Mouse (Mus musculus): ENCODE data around the gene Gm28308. TPM values are rescaled to one million over a fixed set of nuclear protein-coding genes. Genes with fewer than 3 reads are reported as not detected.

Gm28308 gene
- polyA plus RNA-seq, 2 experiments = not detected

- H3K4me3 ChIP-seq (ENCODE audit: insufficient read depth in 1 of 2, low read depth in 2 of 2, low read length in 2 of 2) = no peak overlapping the region
- H3K36me3 ChIP-seq (replicated peaks; ENCODE audit: control insufficient read depth, insufficient read depth, low read depth) = no peaks in the 10 kb centered on the region
- 3% methylated on average over 44 of the region's 44 CpGs for WGBS (ENCODE audit: insufficient replicate concordance)
- no peak overlapping the region for H3K27ac ChIP-seq
- ATAC-seq (ENCODE audit: insufficient read depth) (no peak), DNase-seq (ENCODE audit: low read depth in 3 of 3, low spot score in 3 of 3) (no peak)
- TF ChIP-seq EP300 (IDR thresholded peaks at IDR 0.05; ENCODE audit: low read depth) (no peak), CTCF (IDR thresholded peaks at IDR 0.05; ENCODE audit: low read depth) (no peak)
- no peaks in the 10 kb centered on the region for H3K9me3 ChIP-seq (ENCODE audit: control insufficient read depth, low read length)
- H3K9ac ChIP-seq (replicated peaks) = no peak overlapping the region
- H3K4me1 ChIP-seq (replicated peaks; ENCODE audit: control insufficient read depth in 2 of 2, insufficient read depth in 2 of 2, low read length in 1 of 2) = no peaks in the 10 kb centered on the region
- H3K27me3 ChIP-seq (ENCODE audit: control insufficient read depth, insufficient read depth, low read length) = peaks cover 97% of the 10 kb centered on the region
- no peak overlapping the region for H3K4me2 ChIP-seq (ENCODE audit: low read depth)
Measured at GRCm38 (mm10) chr6:52229558-52230416, 16.6 kb upstream of the Gm28308 start.

- Histone ChIP-seq H3K4me3 (ENCODE audit: insufficient read depth in 1 of 2, low read depth in 2 of 2, low read length in 2 of 2) (no peak overlapping the region), H3K9ac (replicated peaks) (no peak overlapping the region), H3K27me3 (ENCODE audit: control insufficient read depth, insufficient read depth, low read length) (peaks cover 97% of the 10 kb centered on the region), H3K4me1 (replicated peaks; ENCODE audit: control insufficient read depth in 2 of 2, insufficient read depth in 2 of 2, low read length in 1 of 2) (no peaks in the 10 kb centered on the region), H3K4me2 (ENCODE audit: low read depth) (no peak overlapping the region), H3K9me3 (ENCODE audit: control insufficient read depth, low read length) (no peaks in the 10 kb centered on the region), H3K27ac (no peak overlapping the region), H3K36me3 (replicated peaks; ENCODE audit: control insufficient read depth, insufficient read depth, low read depth) (no peaks in the 10 kb centered on the region)
- WGBS (ENCODE audit: insufficient replicate concordance) = 2% methylated on average over 38 of the region's 38 CpGs
- DNase-seq (ENCODE audit: low read depth in 3 of 3, low spot score in 3 of 3) (no peak), ATAC-seq (ENCODE audit: insufficient read depth) (no peak)
- TF ChIP-seq EP300 (IDR thresholded peaks at IDR 0.05; ENCODE audit: low read depth) (no peak), CTCF (IDR thresholded peaks at IDR 0.05; ENCODE audit: low read depth) (no peak)
Measured at GRCm38 (mm10) chr6:52228475-52229465, 15.6 kb upstream of the Gm28308 start.

GRCm38 (mm10) chr6:52227470-52228222, 14.5 kb upstream of the Gm28308 start:
- 21% methylated on average over 11 of the region's 11 CpGs for WGBS (ENCODE audit: insufficient replicate concordance)
- no peaks in the 10 kb centered on the region for H3K4me1 ChIP-seq (replicated peaks; ENCODE audit: control insufficient read depth in 2 of 2, insufficient read depth in 2 of 2, low read length in 1 of 2)
- H3K36me3 ChIP-seq (replicated peaks; ENCODE audit: control insufficient read depth, insufficient read depth, low read depth) = no peaks in the 10 kb centered on the region
- no peak for ATAC-seq (ENCODE audit: insufficient read depth)
- TF ChIP-seq CTCF (IDR thresholded peaks at IDR 0.05; ENCODE audit: low read depth) (no peak), EP300 (IDR thresholded peaks at IDR 0.05; ENCODE audit: low read depth) (no peak)
- H3K27me3 ChIP-seq (ENCODE audit: control insufficient read depth, insufficient read depth, low read length) = peaks cover 97% of the 10 kb centered on the region
- no peak overlapping the region for H3K4me3 ChIP-seq (ENCODE audit: insufficient read depth in 1 of 2, low read depth in 2 of 2, low read length in 2 of 2)
- H3K27ac ChIP-seq = no peak overlapping the region
- no peak for DNase-seq (ENCODE audit: low read depth in 3 of 3, low spot score in 3 of 3)
- no peak overlapping the region for H3K4me2 ChIP-seq (ENCODE audit: low read depth)
- no peak overlapping the region for H3K9ac ChIP-seq (replicated peaks)
- no peaks in the 10 kb centered on the region for H3K9me3 ChIP-seq (ENCODE audit: control insufficient read depth, low read length)

- DNase-seq (ENCODE audit: low read depth in 3 of 3, low spot score in 3 of 3) = no peak
- Histone ChIP-seq H3K27ac (no peak overlapping the region), H3K27me3 (ENCODE audit: control insufficient read depth, insufficient read depth, low read length) (peaks cover 97% of the 10 kb centered on the region), H3K4me3 (ENCODE audit: insufficient read depth in 1 of 2, low read depth in 2 of 2, low read length in 2 of 2) (no peak overlapping the region), H3K4me2 (ENCODE audit: low read depth) (no peak overlapping the region), H3K9me3 (ENCODE audit: control insufficient read depth, low read length) (no peaks in the 10 kb centered on the region), H3K36me3 (replicated peaks; ENCODE audit: control insufficient read depth, insufficient read depth, low read depth) (no peaks in the 10 kb centered on the region), H3K4me1 (replicated peaks; ENCODE audit: control insufficient read depth in 2 of 2, insufficient read depth in 2 of 2, low read length in 1 of 2) (no peaks in the 10 kb centered on the region), H3K9ac (replicated peaks) (no peak overlapping the region)
- no peak for ATAC-seq (ENCODE audit: insufficient read depth)
- 9% methylated on average over 26 of the region's 26 CpGs for WGBS (ENCODE audit: insufficient replicate concordance)
- no peak for TF ChIP-seq CTCF (IDR thresholded peaks at IDR 0.05; ENCODE audit: low read depth)
Measured at GRCm38 (mm10) chr6:52226569-52227257, 13.6 kb upstream of the Gm28308 start.

Data from liver, embryonic 14.5 days (tissue).